ENCODE assay signal across 14 mouse cellular contexts in the genomic region with DNA sequence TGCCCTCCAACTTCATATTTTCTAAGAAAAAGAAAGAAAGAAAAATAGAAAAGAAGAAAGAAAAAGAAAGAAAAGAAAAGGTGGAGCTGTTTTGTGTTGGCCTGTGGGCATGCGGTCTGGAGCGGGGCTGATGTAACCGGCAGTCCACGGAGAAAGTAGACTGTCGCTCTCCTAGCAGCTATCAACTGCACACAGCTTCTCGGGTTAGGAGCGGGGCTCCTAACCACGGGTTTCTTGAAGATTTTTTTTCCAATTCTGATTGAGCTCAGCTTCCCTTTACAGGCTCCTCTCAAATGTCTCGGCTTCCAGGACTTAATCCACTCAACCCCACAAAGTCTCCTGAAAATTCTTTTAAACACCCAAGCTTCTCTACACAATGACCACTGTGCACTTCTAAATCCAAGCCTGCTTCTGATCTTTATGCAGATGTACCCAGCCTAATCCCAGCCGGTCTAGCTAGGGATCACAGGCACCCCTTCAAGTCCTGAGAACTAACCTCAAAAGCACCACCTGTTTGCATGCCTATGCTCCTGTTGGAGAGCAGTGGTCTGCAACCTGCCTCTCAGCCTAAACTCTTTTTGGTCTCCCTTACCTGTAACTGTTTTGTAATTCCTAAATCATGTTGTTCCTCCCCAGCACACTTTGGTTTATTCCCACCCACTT. TPM values are rescaled to one million over a fixed set of nuclear protein-coding genes. Genes with fewer than 3 reads are reported as not detected.
DNase-seq lines count a peak whose midpoint lies in the region; ATAC-seq lines count a peak whose summit lies in the region.
"Had no signal": no experiment of that assay in that cellular context is flagged by ENCODE, and none has a peak within 500 bp of the region (broad histone marks: within the 10 kb centered on the region; RNA-seq: fewer than 3 reads in every experiment).

No protein-coding gene starts in this region.

- 20% methylated on average over 10 of the region's 10 CpGs for WGBS in midbrain, embryonic 11.5 days
- 19% methylated on average over 10 of the region's 10 CpGs for WGBS in midbrain, embryonic 13.5 days
- WGBS in liver, embryonic 13.5 days (ENCODE audit: insufficient replicate concordance): 23% methylated on average over 10 of the region's 10 CpGs

- H3K4me2 ChIP-seq in midbrain, embryonic 11.5 days: no peak overlapping the region; the same call in 1 of the 2 replicates
- H3K4me2 ChIP-seq in midbrain, embryonic 13.5 days (replicated peaks): no peak overlapping the region
- H3K4me2 ChIP-seq in liver, embryonic 13.5 days: peak overlapping the region; percentile 33

- peak; percentile 66; the same call in 1 of the 2 replicates for ATAC-seq in midbrain, embryonic 11.5 days (ENCODE audit: low FRiP score)
- no peak for ATAC-seq in midbrain, embryonic 13.5 days
- peak; percentile 90 for ATAC-seq in liver, embryonic 13.5 days (ENCODE audit: low read depth)

- intact Hi-C loops in left cerebral cortex, postnatal 10 days (cut with DNase I): no loop called here

- peaks cover 6% of the 10 kb centered on the region; the same call in 1 of the 2 replicates for H3K4me1 ChIP-seq in midbrain, embryonic 11.5 days (ENCODE audit: control insufficient read depth, insufficient read depth, low read length)
- peaks cover 16% of the 10 kb centered on the region for H3K4me1 ChIP-seq in midbrain, embryonic 13.5 days (replicated peaks)
- peaks cover 26% of the 10 kb centered on the region for H3K4me1 ChIP-seq in liver, embryonic 13.5 days (replicated peaks)

- no peak overlapping the region for H3K4me3 ChIP-seq in midbrain, embryonic 11.5 days (ENCODE audit: low read depth, low read length)
- no peak overlapping the region for H3K4me3 ChIP-seq in midbrain, embryonic 13.5 days (replicated peaks)
- no peak overlapping the region for H3K4me3 ChIP-seq in liver, embryonic 13.5 days (replicated peaks)
- H3K4me3 ChIP-seq: erythroblast, embryonic 14.5 days; layer of hippocampus, adult 2 months had no signal

- H3K27me3 ChIP-seq in midbrain, embryonic 11.5 days (ENCODE audit: control insufficient read depth, insufficient read depth, low read length): no peaks in the 10 kb centered on the region
- no peaks in the 10 kb centered on the region for H3K27me3 ChIP-seq in midbrain, embryonic 13.5 days
- H3K27me3 ChIP-seq in liver, embryonic 13.5 days: no peaks in the 10 kb centered on the region

- peak overlapping the region; percentile 67 for H3K27ac ChIP-seq in midbrain, embryonic 11.5 days (ENCODE audit: low read depth, low read length)
- no peak overlapping the region for H3K27ac ChIP-seq in midbrain, embryonic 13.5 days
- no peak overlapping the region for H3K27ac ChIP-seq in liver, embryonic 13.5 days
- H3K27ac ChIP-seq: layer of hippocampus, adult 2 months; macrophage had no signal

- no peaks in the 10 kb centered on the region for H3K36me3 ChIP-seq in midbrain, embryonic 11.5 days (ENCODE audit: control insufficient read depth, insufficient read depth, low read length)
- peaks cover 10% of the 10 kb centered on the region; the same call in 1 of the 2 replicates for H3K36me3 ChIP-seq in midbrain, embryonic 13.5 days
- peaks cover 5% of the 10 kb centered on the region; the same call in 1 of the 2 replicates for H3K36me3 ChIP-seq in liver, embryonic 13.5 days

- no peak overlapping the region for H3K9ac ChIP-seq in midbrain, embryonic 11.5 days (ENCODE audit: low read length)
- H3K9ac ChIP-seq in midbrain, embryonic 13.5 days (replicated peaks): no peak overlapping the region
- H3K9ac ChIP-seq in liver, embryonic 13.5 days: no peak overlapping the region; the same call in 1 of the 2 replicates

- no peaks in the 10 kb centered on the region for H3K9me3 ChIP-seq in midbrain, embryonic 11.5 days (ENCODE audit: control insufficient read depth, low read length)
- no peaks in the 10 kb centered on the region for H3K9me3 ChIP-seq in midbrain, embryonic 13.5 days
- no peaks in the 10 kb centered on the region for H3K9me3 ChIP-seq in liver, embryonic 13.5 days (replicated peaks)

- DNase-seq in embryo, embryonic 11 days: peak; percentile 14
- no peak for DNase-seq in embryo, embryonic 10.5 days (ENCODE audit: low spot score)
- peak; percentile 91 for DNase-seq in midbrain, embryonic 11.5 days (ENCODE audit: low spot score, missing footprints)
- DNase-seq in liver, embryonic 13.5 days: peak; percentile 20
- DNase-seq in right cerebral cortex, postnatal 14 days: no peak
- DNase-seq in kidney, adult 11 months: no peak
- DNase-seq in left cerebral cortex, postnatal 10 days (ENCODE audit: extremely low spot score in 1 of 2, low spot score in 2 of 2): no peak
- DNase-seq: adrenal gland, postnatal 14 days; heart, postnatal 4 days; lung, adult 2 months had no signal

RNA-seq across cellular contexts. Expression of a gene that starts 42.6 kb away (rescaled TPM):
- polyA plus RNA-seq in midbrain, embryonic 11.5 days (2014; fragmentation: Nextera tagmentation; extraction: Ambion mirVana): 34.4 and 38.0 TPM in 2 replicates
- 42.6 and 44.9 TPM in 2 replicates for polyA plus RNA-seq in midbrain, embryonic 13.5 days (2015; fragmentation: Nextera tagmentation; extraction: Ambion mirVana)
- polyA plus RNA-seq in liver, embryonic 13.5 days (2015; fragmentation: Nextera tagmentation; extraction: Ambion mirVana): 4.5 and 5.1 TPM in 2 replicates
- total RNA-seq in left cerebral cortex, postnatal 10 days (2021): 10 to 100 TPM; 53.4 to 54.2 TPM

Comparison
In these comparisons a context has a peak if more than half of its experiments do, and no peak if none do; other contexts are left out.
1. DNase-seq: peak in embryo, embryonic 11 days (single experiment), midbrain, embryonic 11.5 days (single experiment) and liver, embryonic 13.5 days (single experiment); none in embryo, embryonic 10.5 days (single experiment), right cerebral cortex, postnatal 14 days (single experiment), kidney, adult 11 months (single experiment) and left cerebral cortex, postnatal 10 days (0 of 2).